Mouse (Mus musculus): Measurements from ENCODE around the gene Gm20388.

- TF ChIP-seq CTCF (IDR thresholded peaks at IDR 0.05; ENCODE audit: control insufficient read depth, insufficient read depth, low read length) (no peak), POLR2A (IDR thresholded peaks at IDR 0.05; ENCODE audit: borderline replicate concordance, control insufficient read depth, low read depth, low read length) (no peak)
Measured at GRCm38 (mm10) chr8:123255170-123255569, 3344.5 kb downstream of the Gm20388 start.

Measured in bone marrow, adult 2 months (tissue).